Mouse (Mus musculus) hindbrain, embryonic 11.5 days (tissue): ENCODE data around the gene Msmb. TPM values are rescaled to one million over a fixed set of nuclear protein-coding genes. Genes with fewer than 3 reads are reported as not detected.
"Not testable (repeated sequence)": the region's sequence is repeated elsewhere in the genome, so short reads cannot be mapped to it uniquely, and the experiment has no call there.

Source experiments
- ATAC-seq: fragments of 200-750 bp; cut with Nextera tagmentation; 2 replicates; pipeline ENCODE4 v1.8.0; 2017; ENCODE audit warnings: mild to moderate bottlenecking, moderate TSS enrichment, moderate library complexity; ENCODE audit not compliant: low FRiP score
- DNase-seq: peaks from one replicate; pipeline ENCODE4 v3.0.0-alpha.2; 2015; ENCODE audit warnings: low spot score
- H3K27ac ChIP-seq: fragments of 300-500 bp; sonication (generic); 2 replicates; pipeline ENCODE4 v1.5.1; 2014; ENCODE audit warnings: mild to moderate bottlenecking, low read depth, low read length
- H3K27me3 ChIP-seq: fragments of 300-500 bp; sonication (generic); 2 replicates; pipeline ENCODE4 v1.6.1; 2014; ENCODE audit warnings: mild to moderate bottlenecking, low read length, moderate library complexity, mixed read lengths; ENCODE audit not compliant: control insufficient read depth, insufficient read depth
- H3K36me3 ChIP-seq: fragments of 300-500 bp; sonication (generic); 2 replicates; pipeline ENCODE4 v1.6.1; 2014; ENCODE audit warnings: mild to moderate bottlenecking, low read length, moderate library complexity, mixed read lengths; ENCODE audit not compliant: control insufficient read depth, insufficient read depth
- H3K4me1 ChIP-seq: fragments of 300-500 bp; sonication (generic); replicated peaks from 2 replicates; pipeline ENCODE4 v1.6.1; 2014; ENCODE audit warnings: low read length, mixed read lengths; ENCODE audit not compliant: control insufficient read depth, insufficient read depth
- H3K4me2 ChIP-seq: fragments of 300-500 bp; sonication (generic); replicated peaks from 2 replicates; pipeline ENCODE4 v1.6.1; 2014; ENCODE audit warnings: mild to moderate bottlenecking, low read depth, low read length
- H3K4me3 ChIP-seq: fragments of 300-500 bp; sonication (generic); 2 replicates; pipeline ENCODE4 v1.5.1; 2014; ENCODE audit warnings: low read depth, low read length
- H3K9ac ChIP-seq: fragments of 300-500 bp; sonication (generic); 2 replicates; pipeline ENCODE4 v1.6.1; 2014; ENCODE audit warnings: low read depth, low read length
- H3K9me3 ChIP-seq: fragments of 300-500 bp; sonication (generic); 2 replicates; pipeline ENCODE4 v1.6.1; 2016; ENCODE audit warnings: low read length; ENCODE audit not compliant: control insufficient read depth
- WGBS: fragments of 180-500 bp; shearing (Covaris S2); extraction: QIAGEN DNeasy Blood & Tissue Kit; methylation state at CpG from one replicate; pipeline ENCODE4 v1.1.7; 2014; 5-methylcytosine and 5-hydroxymethylcytosine counted together
- polyA plus RNA-seq: library from polyadenylated mRNA; unstranded; fragments of >200 nt; fragmentation: Nextera tagmentation; extraction: Ambion mirVana; gene quantifications from 2 replicates; pipeline ENCODE4 v1.2.1, GENCODE M21; 2014

Gene Msmb
- polyA plus RNA-seq, 1 experiment from 2014 or later, result not detected

- 93% methylated on average over 4 of the region's 4 CpGs for WGBS
- DNase-seq, result no peak
These were observed 34.9 kb upstream of the Msmb start for GRCm38 (mm10) chr14:32106911-32107310.

GRCm38 (mm10) chr14:32112124-32112523 lies 29.7 kb upstream of the Msmb start:
- H3K4me1 ChIP-seq, H3K27ac ChIP-seq, H3K4me3 ChIP-seq, DNase-seq, H3K9ac ChIP-seq, ATAC-seq, H3K27me3 ChIP-seq, H3K9me3 ChIP-seq, H3K36me3 ChIP-seq, H3K4me2 ChIP-seq: not testable (repeated sequence)
- WGBS, result 92% methylated on average over 10 of the region's 10 CpGs

More at GRCm38 (mm10) chr14:32106911-32107310, 34.9 kb upstream of the Msmb start:
- H3K4me2 ChIP-seq, result no peak overlapping the region
- no peak overlapping the region for H3K9ac ChIP-seq
- no peaks in the 10 kb centered on the region for H3K9me3 ChIP-seq
- H3K4me3 ChIP-seq, result no peak overlapping the region
- H3K27ac ChIP-seq, result no peak overlapping the region
- H3K36me3 ChIP-seq, result no peaks in the 10 kb centered on the region
- no peaks in the 10 kb centered on the region for H3K27me3 ChIP-seq
- no peaks in the 10 kb centered on the region for H3K4me1 ChIP-seq
- ATAC-seq, result no peak

- DNase-seq (no peak), ATAC-seq (no peak)
- H3K4me2 ChIP-seq, result no peak overlapping the region
- H3K9me3 ChIP-seq, result no peaks in the 10 kb centered on the region
- H3K9ac ChIP-seq, result no peak overlapping the region
- no peaks in the 10 kb centered on the region for H3K36me3 ChIP-seq
- WGBS, result 72% methylated on average over 11 of the region's 11 CpGs
- no peaks in the 10 kb centered on the region for H3K4me1 ChIP-seq
- H3K4me3 ChIP-seq, result no peak overlapping the region
- H3K27ac ChIP-seq, result no peak overlapping the region
- no peaks in the 10 kb centered on the region for H3K27me3 ChIP-seq
These were observed 20.6 kb upstream of the Msmb start for GRCm38 (mm10) chr14:32120940-32121919.

- no peak overlapping the region for H3K4me2 ChIP-seq
- no peak overlapping the region for H3K27ac ChIP-seq
- no peak for ATAC-seq
- no peak overlapping the region for H3K4me3 ChIP-seq
- H3K9ac ChIP-seq, result no peak overlapping the region
- no peaks in the 10 kb centered on the region for H3K27me3 ChIP-seq
- 58% methylated on average over 2 of the region's 2 CpGs for WGBS
- H3K9me3 ChIP-seq, result no peaks in the 10 kb centered on the region
- peak; percentile 19 for DNase-seq
- no peaks in the 10 kb centered on the region for H3K36me3 ChIP-seq
- H3K4me1 ChIP-seq, result no peaks in the 10 kb centered on the region
These were observed 19.9 kb upstream of the Msmb start for GRCm38 (mm10) chr14:32121920-32122315.

- Histone ChIP-seq H3K4me3 (no peak overlapping the region), H3K4me1 (no peaks in the 10 kb centered on the region), H3K27ac (no peak overlapping the region), H3K9ac (no peak overlapping the region), H3K36me3 (no peaks in the 10 kb centered on the region), H3K27me3 (no peaks in the 10 kb centered on the region), H3K9me3 (no peaks in the 10 kb centered on the region), H3K4me2 (no peak overlapping the region)
- ATAC-seq (no peak), DNase-seq (no peak)
- 68% methylated on average over 3 of the region's 3 CpGs for whole genome bisulfite sequencing
These were observed 17.6 kb upstream of the Msmb start for GRCm38 (mm10) chr14:32124261-32124660.

GRCm38 (mm10) chr14:32125256-32125655 lies 16.6 kb upstream of the Msmb start:
- ATAC-seq, H3K4me3 ChIP-seq, H3K36me3 ChIP-seq, H3K27ac ChIP-seq, H3K9me3 ChIP-seq, H3K4me2 ChIP-seq, H3K27me3 ChIP-seq, H3K9ac ChIP-seq, DNase-seq, H3K4me1 ChIP-seq: not testable (repeated sequence)
- WGBS, result 85% methylated on average over 5 of the region's 5 CpGs

- WGBS, result 83% methylated on average over 5 of the region's 5 CpGs
- H3K9me3 ChIP-seq, result no peaks in the 10 kb centered on the region
- H3K4me3 ChIP-seq, result no peak overlapping the region
- DNase-seq (no peak), ATAC-seq (no peak)
- no peaks in the 10 kb centered on the region for H3K4me1 ChIP-seq
- no peaks in the 10 kb centered on the region for H3K27me3 ChIP-seq
- H3K27ac ChIP-seq, result no peak overlapping the region
- H3K4me2 ChIP-seq, result no peak overlapping the region
- H3K36me3 ChIP-seq, result no peaks in the 10 kb centered on the region
- no peak overlapping the region for H3K9ac ChIP-seq
These were observed 13.4 kb upstream of the Msmb start for GRCm38 (mm10) chr14:32128409-32128808.

GRCm38 (mm10) chr14:32131836-32132235 lies 10.0 kb upstream of the Msmb start:
- H3K9ac ChIP-seq, result no peak overlapping the region
- no peak for ATAC-seq
- no peaks in the 10 kb centered on the region for H3K4me1 ChIP-seq
- no peaks in the 10 kb centered on the region for H3K9me3 ChIP-seq
- no peak overlapping the region for H3K4me3 ChIP-seq
- H3K27ac ChIP-seq, result no peak overlapping the region
- WGBS, result 89% methylated on average over 4 of the region's 4 CpGs
- H3K36me3 ChIP-seq, result no peaks in the 10 kb centered on the region
- DNase-seq, result no peak
- H3K27me3 ChIP-seq, result no peaks in the 10 kb centered on the region
- H3K4me2 ChIP-seq, result no peak overlapping the region

GRCm38 (mm10) chr14:32134293-32134692 lies 7.5 kb upstream of the Msmb start:
- no peak overlapping the region for H3K27ac ChIP-seq
- ATAC-seq, result no peak

More at GRCm38 (mm10) chr14:32134293-32134692, 7.5 kb upstream of the Msmb start:
- no peaks in the 10 kb centered on the region for H3K9me3 ChIP-seq
- no peaks in the 10 kb centered on the region for H3K36me3 ChIP-seq
- no peak for DNase-seq
- no peak overlapping the region for H3K4me2 ChIP-seq
- H3K27me3 ChIP-seq, result no peaks in the 10 kb centered on the region
- WGBS, result 90% methylated on average over 2 of the region's 2 CpGs
- H3K4me1 ChIP-seq, result no peaks in the 10 kb centered on the region
- no peak overlapping the region for H3K9ac ChIP-seq
- H3K4me3 ChIP-seq, result no peak overlapping the region
